Mouse (Mus musculus) hindbrain, embryonic 15.5 days (tissue): ENCODE measurements at regions not wholly inside any gene's neighbourhood (a gene's known extent, or its start where the extent isn't known, plus 50 kb on each side); places are given as distances from the start of the nearest gene placed in this dataset.

Source experiments
- ATAC-seq: fragments of 200-750 bp; cut with Nextera tagmentation; 2 replicates; pipeline ENCODE4 v1.8.0; 2017; ENCODE audit warnings: low read depth, moderate number of reproducible peaks, moderate TSS enrichment; ENCODE audit not compliant: low FRiP score
- H3K27ac ChIP-seq: fragments of 300-500 bp; sonication (generic); replicated peaks from 2 replicates; pipeline ENCODE4 v1.5.1; 2015; ENCODE audit warnings: mild to moderate bottlenecking, inconsistent platforms
- H3K27me3 ChIP-seq: fragments of 300-500 bp; sonication (generic); 2 replicates; pipeline ENCODE4 v1.6.1; 2015; ENCODE audit warnings: control low read depth, inconsistent platforms
- H3K36me3 ChIP-seq: fragments of 300-500 bp; sonication (generic); 2 replicates; pipeline ENCODE4 v1.6.1; 2015; ENCODE audit warnings: control low read depth, inconsistent platforms
- H3K4me1 ChIP-seq: fragments of 300-500 bp; sonication (generic); replicated peaks from 2 replicates; pipeline ENCODE4 v1.6.1; 2015; ENCODE audit warnings: control low read depth, inconsistent platforms
- H3K4me2 ChIP-seq: fragments of 300-500 bp; sonication (generic); 2 replicates; pipeline ENCODE4 v1.6.1; 2015; ENCODE audit warnings: moderate library complexity, mild to moderate bottlenecking, inconsistent platforms
- H3K4me3 ChIP-seq: fragments of 300-500 bp; sonication (generic); 2 replicates; pipeline ENCODE4 v1.5.1; 2015; ENCODE audit warnings: mild to moderate bottlenecking, inconsistent platforms
- H3K9ac ChIP-seq: fragments of 300-500 bp; sonication (generic); 2 replicates; pipeline ENCODE4 v1.6.1; 2015; ENCODE audit warnings: inconsistent platforms
- H3K9me3 ChIP-seq: fragments of 300-500 bp; sonication (generic); 2 replicates; pipeline ENCODE4 v1.6.1; 2016; ENCODE audit warnings: control low read depth, inconsistent platforms
- WGBS: fragments of 180-500 bp; shearing (Covaris S2); methylation state at CpG from one replicate; pipeline ENCODE4 v1.1.7; 2015; 5-methylcytosine and 5-hydroxymethylcytosine counted together

DNA sequence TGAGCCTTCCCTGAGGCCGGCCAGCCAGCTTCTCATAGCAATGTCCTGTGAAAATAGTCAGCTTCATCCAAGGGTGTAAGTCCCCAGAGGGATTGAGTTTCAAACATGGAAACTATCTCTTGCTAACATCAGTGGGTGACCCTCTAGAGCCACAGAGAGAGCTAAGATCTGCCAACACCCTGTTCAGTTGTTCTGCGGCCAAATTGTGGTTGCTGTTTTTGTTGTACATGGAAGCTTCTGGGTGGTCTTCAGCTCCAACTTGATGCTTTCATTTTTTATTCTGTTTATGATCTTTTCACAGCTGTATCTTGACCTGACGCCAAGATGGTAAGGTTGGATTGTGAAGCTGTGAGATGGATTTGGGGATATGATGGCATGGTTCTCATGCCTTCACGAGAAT lies 214.0 kb upstream of the Igfbp3 start:
- ATAC-seq = no peak
- WGBS = 90% methylated on average over 4 of the region's 4 CpGs
- Histone ChIP-seq H3K9me3 (no peaks in the 10 kb centered on the region), H3K27ac (no peak overlapping the region), H3K4me3 (no peak overlapping the region), H3K36me3 (no peaks in the 10 kb centered on the region), H3K4me1 (0 out of 2 replicates have a peak, but pooled peaks cover 5% of the 10 kb centered on the region), H3K27me3 (no peaks in the 10 kb centered on the region), H3K4me2 (no peak overlapping the region), H3K9ac (no peak overlapping the region)

DNA sequence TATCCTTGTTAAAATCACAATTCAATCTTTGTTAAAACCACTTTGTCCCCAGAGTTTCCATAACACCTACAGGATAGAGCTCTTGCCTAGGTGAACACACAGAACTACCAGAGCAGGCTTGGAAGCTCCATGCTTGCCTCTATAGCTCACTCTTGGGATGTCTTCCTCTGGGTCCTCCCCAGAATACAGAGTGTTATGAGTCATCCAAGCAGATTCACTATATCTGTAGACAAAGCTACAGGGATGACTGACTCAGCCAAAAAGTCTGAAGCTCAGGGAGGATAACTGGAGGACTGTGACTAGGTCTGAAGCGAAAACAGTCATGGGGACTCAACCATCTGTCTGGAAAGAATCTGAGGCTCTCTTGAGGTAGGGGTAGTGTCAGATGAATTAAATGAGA lies 211.5 kb upstream of the Igfbp3 start:
- H3K27me3 ChIP-seq = no peaks in the 10 kb centered on the region
- no peak overlapping the region for H3K9ac ChIP-seq
- H3K36me3 ChIP-seq = no peaks in the 10 kb centered on the region
- no peak overlapping the region for H3K4me3 ChIP-seq
- no peak for ATAC-seq
- WGBS = 83% methylated on average over 1 of the region's 1 CpGs
- no peak overlapping the region for H3K27ac ChIP-seq
- H3K9me3 ChIP-seq = no peaks in the 10 kb centered on the region
- no peak overlapping the region for H3K4me2 ChIP-seq
- 0 out of 2 replicates have a peak, but pooled peaks cover 5% of the 10 kb centered on the region for H3K4me1 ChIP-seq

DNA sequence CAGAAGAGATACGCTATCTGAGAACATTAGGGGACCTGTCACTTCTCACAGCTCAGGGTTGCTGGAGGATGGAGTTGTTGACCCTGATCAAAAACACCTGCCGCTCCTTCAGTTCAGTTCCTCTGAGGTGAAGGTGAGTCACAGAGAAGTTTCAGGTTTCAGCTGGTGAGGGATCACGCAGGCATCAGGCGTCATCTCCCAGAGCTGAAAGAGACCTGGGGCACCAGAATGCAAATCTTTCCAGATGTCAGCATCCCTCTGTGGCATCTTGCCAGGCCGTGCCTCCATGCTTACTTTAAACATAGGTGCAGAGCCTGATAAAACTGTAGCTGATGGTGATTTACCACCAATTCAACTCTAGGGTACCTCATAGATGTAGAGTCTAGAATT lies 210.4 kb upstream of the Igfbp3 start:
- Histone ChIP-seq H3K27ac (no peak overlapping the region), H3K4me3 (no peak overlapping the region), H3K9ac (no peak overlapping the region), H3K4me1 (0 out of 2 replicates have a peak, but pooled peaks cover 5% of the 10 kb centered on the region), H3K4me2 (no peak overlapping the region), H3K36me3 (no peaks in the 10 kb centered on the region), H3K9me3 (no peaks in the 10 kb centered on the region), H3K27me3 (no peaks in the 10 kb centered on the region)
- no peak for ATAC-seq
- WGBS = 74% methylated on average over 5 of the region's 5 CpGs

DNA sequence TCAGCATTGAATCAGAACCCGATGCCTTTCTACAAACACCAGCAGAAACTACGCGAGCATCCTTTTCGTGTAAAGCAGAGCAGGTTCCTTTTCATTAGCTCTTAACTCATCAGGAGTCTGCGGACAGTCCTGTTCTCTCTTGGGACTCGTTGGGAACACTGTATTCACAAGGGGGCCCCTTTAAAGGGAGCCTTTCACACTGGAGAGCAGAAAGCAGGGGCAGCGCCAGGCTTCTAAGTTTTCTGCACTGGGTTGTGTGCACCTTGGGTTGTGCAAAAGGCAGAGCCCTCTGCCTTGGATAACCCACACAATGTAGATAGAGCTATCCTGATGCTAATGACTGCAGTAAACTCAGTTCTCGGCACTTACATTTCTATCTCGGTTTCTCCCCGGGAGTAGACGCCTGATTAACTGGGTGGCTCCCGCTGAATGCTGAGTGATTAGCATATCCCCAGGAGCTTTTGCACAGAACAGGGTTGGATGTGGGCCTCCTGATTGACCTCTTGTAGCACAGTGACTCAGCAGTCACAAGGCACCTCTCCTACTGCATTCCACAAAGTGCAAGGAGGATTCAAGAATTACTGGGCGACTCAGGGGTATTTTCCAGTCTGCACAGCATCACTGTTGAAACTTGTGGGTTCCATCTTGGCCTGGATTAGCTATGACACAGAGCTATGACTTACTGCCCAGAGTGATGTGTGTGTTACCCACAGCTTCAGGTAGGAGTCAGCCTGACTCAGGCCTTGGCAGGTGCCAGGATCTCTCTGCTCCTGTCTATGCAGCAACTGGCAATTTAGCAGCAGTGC lies 209.8 kb upstream of the Igfbp3 start:
- peak; percentile 73; the same call in 1 of the 2 replicates for ATAC-seq
- H3K4me3 ChIP-seq = no peak overlapping the region
- no peak overlapping the region for H3K9ac ChIP-seq
- 0 out of 2 replicates have a peak, but pooled peaks cover 5% of the 10 kb centered on the region for H3K4me1 ChIP-seq
- H3K4me2 ChIP-seq = peak overlapping the region; percentile 25
- no peak overlapping the region for H3K27ac ChIP-seq
- 7% methylated on average over 13 of the region's 13 CpGs for WGBS
- no peaks in the 10 kb centered on the region for H3K9me3 ChIP-seq
- H3K36me3 ChIP-seq = no peaks in the 10 kb centered on the region
- H3K27me3 ChIP-seq = no peaks in the 10 kb centered on the region

DNA sequence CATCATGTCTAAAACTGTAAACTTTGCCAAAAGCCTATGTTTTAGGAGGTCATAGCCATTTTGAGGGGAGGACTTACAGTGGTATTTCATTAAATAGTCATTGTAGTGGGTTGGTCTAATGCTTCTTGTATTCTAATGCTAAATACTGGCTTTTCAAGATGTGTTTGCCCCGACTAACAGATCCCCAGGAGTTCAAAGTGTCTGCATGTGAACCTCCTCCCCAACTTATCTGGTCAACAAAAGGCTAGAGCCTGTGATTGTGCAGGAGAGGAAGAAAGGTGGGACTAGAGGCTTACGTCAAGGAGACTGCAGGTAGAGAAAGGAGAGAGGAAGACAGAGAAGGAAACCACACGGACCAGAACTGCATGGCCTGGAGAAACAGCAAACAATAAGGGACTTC lies 198.9 kb upstream of the Igfbp3 start:
- Histone ChIP-seq H3K4me1 (no peaks in the 10 kb centered on the region), H3K27me3 (no peaks in the 10 kb centered on the region), H3K27ac (no peak overlapping the region), H3K36me3 (no peaks in the 10 kb centered on the region), H3K4me2 (no peak overlapping the region), H3K4me3 (no peak overlapping the region), H3K9ac (no peak overlapping the region), H3K9me3 (no peaks in the 10 kb centered on the region)
- WGBS = 79% methylated on average over 3 of the region's 3 CpGs
- ATAC-seq = no peak

DNA sequence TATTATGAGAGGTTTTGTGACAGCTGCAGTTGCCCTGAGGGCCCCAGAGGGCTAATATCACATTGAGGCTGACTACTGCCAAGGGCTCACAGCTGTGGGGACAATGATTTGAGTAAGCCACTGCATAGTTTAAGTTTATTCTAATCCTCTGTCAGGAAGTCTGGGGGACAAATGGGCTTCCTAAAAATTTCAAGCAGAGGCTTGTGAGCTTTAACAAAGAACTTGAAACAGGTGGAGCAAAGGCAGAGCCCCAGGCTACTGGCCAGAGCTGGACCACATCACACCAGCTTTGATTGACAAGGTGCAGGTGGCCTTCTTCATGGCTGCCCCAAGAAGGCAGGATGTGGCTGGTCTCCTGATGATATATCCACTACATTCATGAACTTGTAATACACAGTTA lies 195.3 kb upstream of the Igfbp3 start:
- ATAC-seq = no peak
- H3K4me1 ChIP-seq = no peaks in the 10 kb centered on the region
- H3K27ac ChIP-seq = no peak overlapping the region
- no peak overlapping the region for H3K4me3 ChIP-seq
- no peak overlapping the region for H3K4me2 ChIP-seq
- H3K9me3 ChIP-seq = no peaks in the 10 kb centered on the region
- H3K27me3 ChIP-seq = no peaks in the 10 kb centered on the region
- H3K36me3 ChIP-seq = no peaks in the 10 kb centered on the region
- no peak overlapping the region for H3K9ac ChIP-seq

DNA sequence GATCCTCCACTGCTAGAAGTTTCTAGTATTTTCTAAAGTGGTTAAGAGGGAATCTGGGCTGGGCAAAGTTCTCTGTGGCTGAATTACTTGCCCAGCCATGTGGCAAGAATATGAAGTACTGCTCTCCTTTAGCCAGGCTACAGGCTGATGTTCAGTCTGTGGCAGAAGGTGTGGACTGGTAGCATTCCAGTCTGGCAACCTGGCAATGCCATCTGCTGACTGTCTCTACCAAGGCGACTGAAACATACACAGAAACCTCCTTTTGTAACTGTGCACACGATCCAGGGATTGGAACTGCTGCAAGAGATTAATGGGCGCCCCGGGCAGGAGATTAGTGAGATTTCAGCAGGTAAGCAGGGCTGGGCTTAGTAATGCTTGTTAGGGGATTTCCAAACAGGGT lies 190.9 kb upstream of the Igfbp3 start:
- ATAC-seq = no peak
- Histone ChIP-seq H3K4me1 (no peaks in the 10 kb centered on the region), H3K27ac (no peak overlapping the region), H3K9ac (no peak overlapping the region), H3K4me2 (no peak overlapping the region), H3K9me3 (no peaks in the 10 kb centered on the region), H3K4me3 (no peak overlapping the region), H3K36me3 (no peaks in the 10 kb centered on the region), H3K27me3 (no peaks in the 10 kb centered on the region)
- 91% methylated on average over 4 of the region's 4 CpGs for WGBS

DNA sequence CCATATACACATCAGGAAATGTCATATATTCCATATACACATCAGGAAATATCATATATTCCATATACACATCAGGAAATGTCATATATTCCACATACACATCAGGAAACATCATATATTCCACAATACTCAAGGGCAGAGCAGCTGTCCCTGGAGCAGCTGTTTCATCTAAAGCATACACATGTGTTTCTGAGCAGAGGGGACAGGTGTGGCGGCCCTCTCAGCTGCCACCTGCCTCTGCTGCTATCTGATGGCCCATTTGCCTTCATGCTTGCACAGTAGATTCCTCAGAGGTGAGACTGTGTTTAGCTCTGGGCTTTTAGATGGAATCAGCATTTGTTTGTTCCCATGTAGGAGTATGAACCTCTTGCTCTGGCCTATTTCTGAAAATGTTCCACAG lies 158.1 kb upstream of the Igfbp3 start:
- H3K27ac ChIP-seq = no peak overlapping the region
- no peak for ATAC-seq
- no peak overlapping the region for H3K4me3 ChIP-seq
- no peaks in the 10 kb centered on the region for H3K27me3 ChIP-seq
- no peaks in the 10 kb centered on the region for H3K9me3 ChIP-seq
- H3K4me2 ChIP-seq = no peak overlapping the region
- no peaks in the 10 kb centered on the region for H3K36me3 ChIP-seq
- WGBS = 79% methylated on average over 1 of the region's 1 CpGs
- H3K9ac ChIP-seq = no peak overlapping the region
- H3K4me1 ChIP-seq = no peaks in the 10 kb centered on the region

DNA sequence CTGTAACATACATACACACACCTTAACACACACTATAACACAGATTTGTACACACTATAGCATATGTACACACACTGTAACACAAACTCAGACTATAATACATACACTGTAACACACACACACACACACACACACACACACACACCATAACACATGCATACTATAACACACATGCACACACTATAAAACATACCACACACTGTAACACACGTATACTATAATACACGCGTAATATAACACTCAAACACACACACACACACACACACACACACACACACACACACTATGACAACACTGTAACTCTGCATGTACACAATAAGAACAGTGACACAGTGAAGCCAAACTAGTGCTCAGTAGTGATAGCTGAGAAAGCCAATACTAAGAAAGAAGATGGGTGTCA lies 147.7 kb upstream of the Igfbp3 start:
- Histone ChIP-seq H3K9ac (no peak overlapping the region), H3K27ac (no peak overlapping the region), H3K4me3 (no peak overlapping the region), H3K4me1 (no peaks in the 10 kb centered on the region), H3K9me3 (no peaks in the 10 kb centered on the region), H3K36me3 (no peaks in the 10 kb centered on the region), H3K4me2 (no peak overlapping the region), H3K27me3 (no peaks in the 10 kb centered on the region)
- ATAC-seq = peak; percentile 61; the same call in 1 of the 2 replicates
- 98% methylated on average over 3 of the region's 3 CpGs for WGBS

DNA sequence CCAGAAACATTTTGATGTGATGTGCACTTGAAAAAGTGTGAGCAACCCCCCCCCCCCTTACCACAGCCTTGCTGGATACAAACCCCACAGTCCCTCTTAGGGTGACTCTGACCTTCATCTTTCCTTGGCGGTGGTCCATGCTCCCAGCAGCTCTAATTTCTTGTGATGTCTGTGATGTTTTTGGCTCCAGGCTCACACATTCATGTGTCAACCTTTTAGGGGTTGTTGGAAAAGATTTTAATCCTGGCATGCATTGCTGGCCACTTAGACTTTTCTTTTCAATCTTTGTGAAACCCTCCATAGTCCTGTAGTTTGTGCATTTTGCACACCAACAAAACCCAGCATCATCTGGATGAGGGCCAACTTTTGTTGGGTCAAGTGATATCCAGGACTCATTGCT lies 134.9 kb upstream of the Igfbp3 start:
- H3K27me3 ChIP-seq = no peaks in the 10 kb centered on the region
- no peak overlapping the region for H3K4me3 ChIP-seq
- no peaks in the 10 kb centered on the region for H3K9me3 ChIP-seq
- WGBS = 80% methylated on average over 1 of the region's 1 CpGs
- ATAC-seq = no peak
- no peak overlapping the region for H3K9ac ChIP-seq
- H3K36me3 ChIP-seq = no peaks in the 10 kb centered on the region
- no peak overlapping the region for H3K27ac ChIP-seq
- H3K4me1 ChIP-seq = no peaks in the 10 kb centered on the region
- H3K4me2 ChIP-seq = no peak overlapping the region

DNA sequence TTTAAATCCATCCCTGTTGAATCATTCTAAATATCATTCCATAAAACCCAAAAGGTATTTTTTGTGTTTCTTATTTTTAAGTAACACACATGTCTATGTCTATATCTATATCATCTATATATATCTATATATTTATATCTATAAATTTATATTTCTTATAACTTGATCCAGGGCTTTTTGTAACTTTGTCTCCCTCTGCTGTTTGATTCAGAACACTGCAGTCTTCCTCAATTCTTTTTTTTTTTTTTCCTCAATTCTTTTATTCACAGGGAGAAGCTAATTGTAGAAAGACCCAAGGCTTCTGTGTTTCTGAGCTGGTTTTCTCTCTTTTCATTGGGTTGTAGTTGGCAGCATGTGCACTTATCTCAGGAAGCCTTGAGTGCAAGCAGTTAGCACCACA lies 124.1 kb upstream of the Igfbp3 start:
- H3K4me2 ChIP-seq = no peak overlapping the region
- no peak overlapping the region for H3K27ac ChIP-seq
- no peaks in the 10 kb centered on the region for H3K27me3 ChIP-seq
- no peak overlapping the region for H3K4me3 ChIP-seq
- no peak for ATAC-seq
- no peak overlapping the region for H3K9ac ChIP-seq
- no peaks in the 10 kb centered on the region for H3K36me3 ChIP-seq
- no peaks in the 10 kb centered on the region for H3K4me1 ChIP-seq
- no peaks in the 10 kb centered on the region for H3K9me3 ChIP-seq

DNA sequence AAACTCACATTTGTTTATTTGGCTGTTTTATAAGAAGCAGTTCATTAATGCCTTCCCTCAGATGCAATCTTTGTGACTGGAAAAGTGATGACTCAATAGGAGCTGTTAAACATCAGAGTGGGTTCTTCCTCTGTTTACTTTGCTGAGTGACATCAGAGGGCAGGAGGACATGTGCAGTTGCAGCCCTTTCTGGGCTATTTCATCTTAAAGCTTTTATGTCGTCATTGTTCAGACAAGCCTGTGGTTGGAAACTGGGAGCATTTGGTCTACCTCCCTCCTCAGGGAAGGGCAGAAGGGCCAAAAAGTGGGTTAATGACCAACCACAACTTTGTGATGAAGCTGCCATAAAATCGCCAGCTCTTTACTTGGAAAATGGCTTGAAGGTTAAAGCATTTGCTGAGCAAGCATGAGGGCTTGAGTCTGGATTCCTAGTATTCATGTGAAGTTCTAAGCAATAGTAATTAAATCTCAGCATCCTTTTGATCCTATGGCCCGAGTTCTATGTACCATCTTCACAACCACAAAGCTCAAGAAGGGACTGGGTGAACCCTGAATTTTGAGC lies 103.8 kb upstream of the Igfbp3 start:
- WGBS = 61% methylated on average over 3 of the region's 3 CpGs
- Histone ChIP-seq H3K9ac (no peak overlapping the region), H3K9me3 (no peaks in the 10 kb centered on the region), H3K36me3 (no peaks in the 10 kb centered on the region), H3K4me2 (no peak overlapping the region), H3K27ac (no peak overlapping the region), H3K27me3 (no peaks in the 10 kb centered on the region), H3K4me1 (no peaks in the 10 kb centered on the region), H3K4me3 (no peak overlapping the region)
- ATAC-seq = no peak

DNA sequence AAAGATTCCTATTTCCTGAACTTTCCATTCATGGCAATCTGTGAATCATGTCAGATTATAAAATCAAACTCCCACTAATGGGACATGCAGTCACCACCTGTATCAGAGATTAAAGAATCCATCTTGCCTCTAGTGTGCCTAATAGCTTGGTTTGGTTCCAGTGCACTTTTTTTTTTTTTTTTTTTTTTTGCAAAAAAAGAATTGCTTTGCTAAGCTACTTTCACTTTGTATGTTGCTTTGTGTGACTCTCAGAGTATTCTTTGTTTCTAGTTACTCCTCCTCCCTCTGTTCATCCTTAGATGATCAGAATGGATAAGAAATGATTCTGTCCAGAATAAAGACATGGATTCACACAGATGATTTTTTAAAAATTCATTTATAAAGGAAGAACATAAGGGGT lies 82.5 kb upstream of the Igfbp3 start:
- no peaks in the 10 kb centered on the region for H3K9me3 ChIP-seq
- no peak overlapping the region for H3K9ac ChIP-seq
- no peak overlapping the region for H3K4me3 ChIP-seq
- ATAC-seq = no peak
- H3K27ac ChIP-seq = no peak overlapping the region
- H3K4me2 ChIP-seq = no peak overlapping the region
- H3K4me1 ChIP-seq = no peaks in the 10 kb centered on the region
- H3K36me3 ChIP-seq = no peaks in the 10 kb centered on the region
- H3K27me3 ChIP-seq = no peaks in the 10 kb centered on the region
